Mouse (Mus musculus): Measurements from ENCODE around the gene Tkt.

The Tkt gene

DNA sequence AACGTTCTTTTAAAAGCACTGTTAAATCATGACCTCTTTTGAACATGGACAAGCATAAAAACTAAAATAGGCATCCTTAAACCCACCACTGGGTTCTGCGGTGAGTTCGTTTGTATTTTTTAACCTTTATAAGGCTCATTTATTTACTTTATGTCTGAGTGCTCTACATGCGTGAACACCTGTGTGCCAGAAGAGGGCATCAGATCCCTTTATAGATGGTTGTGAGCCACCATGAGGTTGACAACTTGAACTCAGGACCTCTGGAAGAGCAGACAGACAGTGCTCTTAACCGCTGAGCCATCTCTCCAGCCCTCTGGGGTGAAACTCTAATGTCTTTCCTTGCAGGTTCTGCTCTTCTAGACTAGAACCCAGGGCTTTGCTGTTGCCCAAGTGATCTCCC lies 37.2 kb downstream of the Tkt start:
- no peak for DNase-seq (ENCODE audit: low spot score)

DNA sequence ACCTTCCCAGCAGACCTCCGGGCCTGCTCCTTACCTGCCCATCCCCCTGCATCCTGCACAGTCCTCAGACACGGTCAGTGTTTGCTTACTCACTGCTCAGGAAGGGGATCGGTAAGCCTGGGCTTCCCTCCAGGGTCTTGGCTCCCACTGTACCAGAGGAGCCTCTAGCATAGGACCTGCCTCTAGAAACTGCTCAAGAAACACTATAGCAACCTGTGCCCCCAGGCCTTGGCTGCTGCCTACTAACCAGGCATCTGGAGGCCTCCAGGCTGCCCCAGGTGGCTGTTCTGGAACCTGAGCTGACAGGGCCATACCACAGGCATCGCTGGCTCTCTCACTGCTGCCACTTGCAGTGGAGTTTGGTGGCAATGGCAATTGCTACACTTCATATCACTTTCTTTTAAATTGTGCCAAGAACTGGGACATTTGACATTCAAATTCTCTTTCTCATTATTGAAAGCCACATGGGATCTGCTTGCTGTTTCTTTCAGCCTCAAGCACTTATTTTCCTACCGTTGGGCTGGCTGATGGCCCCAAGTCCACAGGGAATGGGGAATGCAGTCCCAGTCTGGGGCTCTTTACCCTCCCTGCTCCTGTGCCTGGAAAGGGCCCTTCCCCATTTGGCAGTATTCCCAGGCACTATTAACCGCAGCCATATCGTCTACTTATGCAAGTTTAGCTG lies 38.8 kb downstream of the Tkt start:
- no peak for DNase-seq (ENCODE audit: low spot score)

- no peak for DNase-seq (ENCODE audit: low spot score)
Observed at GRCm38 (mm10) chr14:30590041-30590645, 42.0 kb downstream of the Tkt start.

DNA sequence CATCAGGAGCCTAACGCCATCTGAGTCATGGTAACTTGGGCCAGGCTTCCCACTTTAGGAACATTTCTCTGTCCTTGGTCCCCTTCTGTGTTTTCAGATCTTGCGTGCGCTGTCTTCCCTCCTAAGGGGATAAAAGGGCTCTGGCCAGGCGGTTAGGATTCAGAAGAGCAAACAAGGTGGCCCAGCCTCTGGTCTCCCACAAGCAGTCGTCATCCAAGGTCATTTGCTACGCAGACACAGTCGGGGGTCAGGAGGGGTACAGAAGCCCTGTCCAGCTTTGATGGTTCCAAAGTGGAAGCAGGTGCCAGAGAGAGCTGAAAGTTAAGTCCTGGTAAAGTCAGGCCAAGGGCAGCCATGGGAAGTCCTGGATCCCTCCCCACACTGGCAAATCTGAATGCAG lies 42.8 kb downstream of the Tkt start:
- no peak for DNase-seq (ENCODE audit: low spot score)

DNA sequence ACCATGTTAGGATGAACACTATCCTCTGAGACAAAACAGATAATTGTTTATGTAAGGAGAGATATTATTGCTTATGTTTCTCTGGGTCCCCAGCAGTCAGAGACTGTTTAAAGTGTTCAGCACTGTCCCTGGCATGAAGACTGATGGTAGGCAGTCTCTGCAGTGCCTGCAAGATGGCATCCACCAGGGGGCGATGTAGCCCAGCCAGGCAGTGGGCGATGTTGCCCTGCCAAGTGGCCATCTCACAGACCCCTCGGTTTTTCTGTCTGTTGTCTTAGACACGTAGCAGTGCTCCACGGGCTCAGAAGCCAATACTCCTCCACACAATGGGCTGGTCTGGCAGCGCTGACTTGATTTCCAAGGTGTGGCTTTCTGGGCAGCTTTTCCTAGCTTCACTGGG lies 43.3 kb downstream of the Tkt start:
- peak; percentile 84 for DNase-seq (ENCODE audit: low spot score)

GRCm38 (mm10) chr14:30593279-30594091 lies 45.3 kb downstream of the Tkt start:
- peak; percentile 69 for DNase-seq (ENCODE audit: low spot score)

DNA sequence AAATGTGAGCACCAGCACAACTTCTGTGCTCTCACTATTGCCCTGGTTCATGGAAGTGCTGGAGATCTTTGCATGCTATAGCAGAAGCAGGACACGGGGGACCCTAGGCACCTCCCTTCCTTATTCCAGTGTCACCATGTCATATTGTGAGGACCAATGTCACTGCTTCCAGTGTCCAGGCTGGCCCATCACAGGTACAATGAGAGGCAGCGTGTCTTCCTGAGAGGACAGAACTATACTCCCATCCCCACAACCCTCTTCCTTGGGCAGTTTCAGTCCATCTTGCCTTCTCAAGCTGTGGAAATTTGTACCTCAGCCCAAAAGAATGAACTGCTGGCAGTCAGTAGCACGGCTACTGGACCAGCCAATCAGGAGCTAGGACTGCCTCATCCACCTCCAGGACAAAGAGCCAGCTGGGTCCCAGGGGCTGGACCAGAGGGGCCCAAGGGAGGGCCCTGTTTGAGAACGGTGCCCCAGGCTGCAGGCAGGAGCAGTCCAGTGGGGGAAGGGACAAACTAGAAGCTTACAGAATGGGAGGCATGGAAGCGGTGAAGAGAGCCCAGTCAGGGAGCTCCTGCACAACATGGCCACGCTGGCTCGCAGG lies 46.0 kb downstream of the Tkt start:
- peak; percentile 53 for DNase-seq (ENCODE audit: low spot score)

DNA sequence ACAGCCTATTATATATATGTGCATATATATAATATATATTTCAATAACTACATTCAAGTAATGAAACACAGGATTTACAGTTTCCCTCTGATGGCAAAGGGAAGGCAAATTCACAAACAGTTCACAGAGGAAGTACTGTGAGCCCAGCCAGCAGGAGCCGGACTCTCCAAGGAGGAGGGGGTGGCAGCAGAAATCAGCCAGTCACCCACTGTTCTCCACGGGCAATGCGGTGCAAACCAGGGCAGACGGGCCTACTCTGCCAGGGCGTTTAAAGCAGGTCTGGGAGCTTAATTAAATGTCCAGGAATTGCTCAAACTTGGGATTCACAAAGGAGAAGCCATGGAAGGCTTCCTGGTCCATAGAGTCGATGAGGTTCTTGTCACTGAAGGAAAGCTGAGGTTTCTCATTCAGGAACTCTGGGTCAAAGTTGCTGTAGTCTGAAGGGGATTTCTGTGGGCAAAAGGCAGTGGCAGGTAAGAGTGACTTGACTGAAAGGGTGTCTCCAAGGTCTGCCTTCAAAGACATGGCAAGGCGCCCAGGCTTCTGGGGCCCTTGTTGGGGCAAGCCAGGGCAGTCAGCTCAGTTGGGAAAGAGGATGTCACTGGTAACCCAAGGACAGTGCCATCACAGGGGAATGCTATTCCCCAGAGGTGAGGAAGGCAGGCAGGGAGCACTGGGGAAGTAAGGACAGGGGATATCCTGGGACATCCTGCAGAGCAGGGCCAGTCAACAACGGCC lies 47.6 kb downstream of the Tkt start:
- no peak for DNase-seq (ENCODE audit: low spot score)

GRCm38 (mm10) chr14:30596407-30596806 lies 48.2 kb downstream of the Tkt start:
- DNase-seq (ENCODE audit: low spot score) = no peak

GRCm38 (mm10) chr14:30597142-30597541 lies 49.0 kb downstream of the Tkt start:
- no peak for DNase-seq (ENCODE audit: low spot score)

DNA sequence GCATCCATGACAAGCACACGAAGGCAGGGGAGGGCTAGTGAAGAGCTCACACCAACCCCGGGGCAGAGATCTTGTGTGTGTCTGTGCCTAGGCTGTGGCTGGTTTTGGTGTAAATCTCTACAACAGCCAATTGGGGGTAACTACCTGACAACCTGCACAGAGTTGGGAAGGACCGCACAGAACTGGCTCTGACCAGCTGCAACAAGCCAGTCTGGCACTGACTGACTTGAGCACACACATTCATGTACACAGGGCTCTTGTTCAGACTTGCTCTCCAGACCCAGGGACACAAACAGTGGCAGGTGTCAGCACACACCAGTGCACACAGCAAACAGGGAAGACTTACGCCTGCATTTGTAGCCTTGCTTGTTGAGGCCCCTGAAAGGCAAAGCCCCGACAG lies 58.7 kb downstream of the Tkt start:
- no peak for DNase-seq (ENCODE audit: low spot score)

- no peak for DNase-seq (ENCODE audit: low spot score)
Observed at GRCm38 (mm10) chr14:30607696-30608095, 59.5 kb downstream of the Tkt start.

GRCm38 (mm10) chr14:30608176-30608575 lies 60.0 kb downstream of the Tkt start:
- peak; percentile 60 for DNase-seq (ENCODE audit: low spot score)

DNA sequence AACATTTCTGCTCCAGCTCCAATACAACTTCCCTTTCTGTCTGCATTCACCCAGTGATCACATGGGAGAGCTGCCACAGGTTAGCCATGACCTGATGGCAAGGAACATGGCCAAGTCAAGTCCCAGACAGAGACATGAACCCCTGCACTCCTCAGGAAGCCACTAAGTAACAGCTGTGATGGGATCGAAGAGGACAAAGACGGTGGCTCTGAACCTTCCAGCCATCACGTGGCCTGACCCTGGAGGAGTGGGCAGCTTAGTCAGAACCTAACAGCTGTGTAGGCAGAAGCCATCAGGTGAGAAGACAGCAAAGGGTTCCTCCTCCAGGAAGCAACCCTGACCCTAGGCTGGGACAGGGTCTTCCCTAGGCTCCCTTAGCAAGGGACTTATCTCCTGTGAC lies 61.3 kb downstream of the Tkt start:
- no peak for DNase-seq (ENCODE audit: low spot score)

GRCm38 (mm10) chr14:30610304-30610703 lies 62.1 kb downstream of the Tkt start:
- DNase-seq (ENCODE audit: low spot score) = no peak

- no peak for DNase-seq (ENCODE audit: low spot score)
Observed at GRCm38 (mm10) chr14:30610940-30611339, 62.8 kb downstream of the Tkt start.

GRCm38 (mm10) chr14:30612523-30612922 lies 64.4 kb downstream of the Tkt start:
- DNase-seq (ENCODE audit: low spot score) = peak; percentile 88

- no peak for DNase-seq (ENCODE audit: low spot score)
Observed at GRCm38 (mm10) chr14:30612962-30613715, 65.0 kb downstream of the Tkt start.

- no peak for DNase-seq (ENCODE audit: low spot score)
Observed at GRCm38 (mm10) chr14:30616751-30617150, 68.6 kb downstream of the Tkt start.

DNA sequence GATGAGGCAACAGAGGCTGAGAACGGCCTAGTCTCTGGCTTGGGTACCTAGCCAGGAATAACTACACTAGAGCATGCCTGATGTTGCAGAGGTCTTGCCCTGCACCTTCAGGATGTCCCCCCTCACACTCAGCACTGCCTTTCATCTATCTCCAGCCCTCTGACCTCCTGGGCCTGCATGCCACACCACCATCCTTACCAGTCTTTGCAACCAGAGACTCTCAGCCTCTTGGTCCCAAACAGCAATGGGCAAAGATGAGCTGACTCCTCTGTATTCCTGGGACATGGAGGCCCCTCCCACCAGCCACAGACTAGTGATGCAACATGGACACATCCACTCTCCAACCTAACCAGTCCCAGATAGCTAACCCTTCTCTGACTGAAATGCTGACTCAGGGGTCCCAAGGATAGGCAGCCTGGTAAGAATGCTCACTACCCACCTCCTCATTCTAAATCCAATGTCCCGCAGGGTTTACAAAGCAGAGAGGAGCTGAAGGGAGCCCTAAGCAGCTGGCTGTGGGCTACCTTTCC lies 70.7 kb downstream of the Tkt start:
- no peak for DNase-seq (ENCODE audit: low spot score)

DNA sequence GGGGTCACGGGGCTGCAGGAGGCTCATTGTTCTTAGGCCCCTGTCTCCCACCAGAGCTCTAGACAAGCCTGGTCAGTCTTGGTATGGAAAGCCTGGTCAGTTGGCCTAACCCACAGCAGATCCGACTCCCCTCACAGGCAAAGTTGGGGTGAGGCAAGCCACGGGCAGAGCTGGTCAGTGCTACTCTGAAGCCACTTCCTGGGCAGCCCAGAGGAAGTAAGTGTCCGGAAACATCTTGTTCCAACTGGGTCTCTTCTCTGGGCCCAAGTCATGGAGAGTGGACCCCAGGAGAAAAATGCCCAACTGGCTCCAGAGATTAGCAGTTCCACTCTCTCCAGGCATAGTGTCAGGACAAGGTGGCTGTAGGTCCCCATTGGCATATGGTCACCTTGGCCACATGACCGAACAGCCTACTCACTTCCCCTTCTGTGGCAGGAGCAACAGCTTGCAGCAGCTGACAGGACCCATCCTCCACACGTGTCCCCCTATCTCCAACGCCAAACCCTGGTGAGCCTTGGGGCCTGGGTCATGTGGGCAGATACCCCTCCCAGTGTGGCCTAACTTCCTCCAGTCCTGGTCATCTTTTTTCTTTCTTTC lies 71.9 kb downstream of the Tkt start:
- DNase-seq (ENCODE audit: low spot score) = no peak
